Mouse (Mus musculus): ENCODE results near the gene Atrnl1.
"Not testable (repeated sequence)": the region's sequence is repeated elsewhere in the genome, so short reads cannot be mapped to it uniquely, and the experiment has no call there.

Atrnl1 gene

DNA sequence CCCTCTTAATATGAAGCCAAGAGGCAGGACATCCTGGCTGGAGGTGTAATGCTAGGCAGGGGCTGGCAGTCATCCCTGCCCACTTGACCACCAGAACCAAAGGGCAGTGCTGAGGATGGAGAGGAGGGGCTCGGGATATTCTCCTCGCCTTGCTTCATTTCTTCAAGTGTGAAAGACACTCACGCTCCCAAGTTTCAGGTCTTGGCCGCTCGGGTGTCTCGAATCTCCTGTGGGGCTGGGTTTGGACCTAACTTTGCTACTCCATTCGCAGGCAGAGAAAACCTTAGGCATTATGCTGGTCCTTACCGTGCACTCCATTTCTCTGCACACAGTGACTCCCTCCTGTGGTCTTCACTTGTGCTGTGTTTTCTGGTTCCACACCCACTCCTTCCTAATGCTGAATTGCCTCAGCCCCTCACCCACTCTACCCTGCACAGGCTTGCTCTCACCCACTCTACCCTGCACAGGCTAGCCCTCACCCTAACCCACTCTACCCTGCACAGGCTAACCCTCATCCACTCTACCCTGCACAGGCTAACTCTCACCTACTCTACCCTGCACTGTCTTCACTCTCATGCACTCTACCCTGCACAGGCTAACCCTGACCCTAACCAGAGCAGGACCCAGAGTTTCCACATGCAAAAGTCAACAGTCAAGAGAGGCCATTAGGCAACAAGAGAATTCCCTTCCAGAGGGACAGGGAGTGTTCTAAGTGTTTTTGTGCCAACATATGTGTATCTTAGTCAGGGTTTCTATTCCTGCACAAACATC is 410.9 kb downstream of the Atrnl1 start:
- DNase-seq (ENCODE audit: low spot score in 2 of 2), result no peak

GRCm38 (mm10) chr19:58023216-58023825 is 412.5 kb downstream of the Atrnl1 start:
- DNase-seq (ENCODE audit: low spot score in 2 of 2), result no peak

- DNase-seq (ENCODE audit: low spot score in 2 of 2), result no peak
These were observed 414.2 kb downstream of the Atrnl1 start for GRCm38 (mm10) chr19:58025053-58025452.

DNA sequence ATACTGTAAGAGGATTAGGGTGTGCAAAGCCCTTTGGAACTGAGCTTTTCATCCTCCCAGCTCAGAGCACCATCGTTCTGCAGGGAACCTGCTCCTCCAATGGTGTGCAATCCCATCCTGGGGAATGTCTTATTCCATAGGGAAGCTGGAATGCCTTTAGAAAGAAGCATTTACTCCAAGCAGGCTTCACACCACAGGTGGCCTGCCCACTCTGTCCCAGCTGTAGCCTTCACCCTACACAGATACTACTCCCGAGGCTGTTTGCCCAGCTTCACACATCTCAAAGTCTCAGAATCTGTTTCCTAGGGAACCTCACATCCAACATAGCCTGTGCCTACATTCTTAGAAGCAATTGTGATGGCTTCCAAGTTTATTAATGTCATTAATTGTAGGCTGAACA is 418.8 kb downstream of the Atrnl1 start:
- peak; percentile 43 to 51 for DNase-seq (ENCODE audit: low spot score in 2 of 2)

DNA sequence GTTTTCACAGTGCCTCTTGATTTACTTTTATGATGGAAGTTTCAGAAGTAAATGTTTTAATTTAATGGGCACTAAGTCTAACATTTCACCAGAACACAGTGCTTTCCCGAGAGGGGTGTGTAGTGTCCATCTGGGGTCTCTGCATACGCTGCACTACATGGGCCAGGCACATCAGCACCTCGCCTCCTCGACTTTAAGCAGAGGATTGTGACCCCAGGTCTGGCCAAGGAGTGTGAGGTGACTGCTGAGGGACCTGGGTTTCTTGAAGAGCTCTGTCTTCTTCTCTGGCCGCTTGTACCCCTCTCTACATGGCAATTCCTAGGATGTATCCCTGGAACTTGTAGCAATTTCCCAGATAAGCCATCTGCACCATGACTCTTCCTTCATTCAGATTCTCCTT is 422.4 kb downstream of the Atrnl1 start:
- DNase-seq (ENCODE audit: low spot score in 2 of 2), result no peak

DNA sequence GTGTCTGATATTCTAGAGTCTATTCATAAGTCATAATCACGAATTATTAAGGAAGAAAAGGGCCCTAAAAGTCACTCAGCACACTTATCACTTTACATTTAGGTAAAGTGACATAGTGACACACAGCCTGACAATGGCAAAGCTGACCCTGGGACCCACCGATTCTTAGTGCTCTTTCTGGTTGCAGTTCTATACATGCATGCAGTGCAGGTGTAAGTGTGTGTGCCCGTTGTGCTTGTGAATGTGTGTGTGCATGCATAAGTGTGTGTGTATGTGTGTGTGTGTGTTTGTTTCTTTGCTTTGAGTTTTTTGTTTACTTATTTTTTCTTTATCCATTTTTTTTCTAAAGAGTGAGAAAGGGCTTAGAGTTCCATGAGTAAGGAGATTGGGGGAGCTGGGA is 425.3 kb downstream of the Atrnl1 start:
- no peak for DNase-seq (ENCODE audit: low spot score in 2 of 2)

- DNase-seq (ENCODE audit: low spot score in 2 of 2), result no peak
These were observed 432.3 kb downstream of the Atrnl1 start for GRCm38 (mm10) chr19:58043120-58043519.

- DNase-seq (ENCODE audit: low spot score in 2 of 2), result no peak
These were observed 432.7 kb downstream of the Atrnl1 start for GRCm38 (mm10) chr19:58043550-58043949.

DNA sequence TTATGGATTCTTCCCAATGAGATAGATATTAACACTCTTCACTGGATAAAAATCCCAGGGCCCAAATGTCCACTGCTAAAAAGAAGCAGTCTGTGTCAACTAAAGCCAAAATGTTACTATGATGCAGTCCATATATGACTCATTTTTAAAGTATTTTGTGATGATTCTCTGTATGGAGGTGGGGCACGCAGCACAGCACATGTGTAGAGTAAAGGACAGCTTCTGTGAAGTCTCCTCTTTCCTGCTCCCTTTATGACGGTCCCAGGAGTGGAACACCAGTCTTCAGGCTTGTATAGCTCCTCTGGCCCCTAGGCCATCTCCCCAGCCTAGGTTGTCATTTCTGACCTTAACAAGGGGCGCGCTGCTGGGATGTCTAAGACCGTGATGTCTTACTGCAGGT is 434.0 kb downstream of the Atrnl1 start:
- DNase-seq (ENCODE audit: low spot score in 2 of 2), result no peak

DNA sequence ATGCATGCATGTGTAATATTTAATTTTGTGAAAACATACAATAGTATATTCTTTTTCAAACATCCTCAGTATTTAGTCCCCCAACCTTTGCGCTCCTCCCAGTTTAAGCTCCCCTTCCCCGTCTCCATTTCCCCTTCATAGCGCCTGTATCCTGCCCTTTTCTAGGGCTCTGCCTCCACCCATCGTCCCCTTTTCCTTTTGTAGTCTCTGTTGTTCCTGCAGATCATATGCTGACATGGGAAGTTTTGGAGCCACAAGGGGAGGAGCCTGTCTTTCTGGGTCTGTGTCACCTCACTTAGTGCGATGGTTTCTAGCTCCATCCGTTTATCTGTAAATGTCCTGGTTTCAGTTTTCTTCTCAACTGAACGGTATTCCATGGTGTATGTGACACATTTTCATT is 435.8 kb downstream of the Atrnl1 start:
- no peak for DNase-seq (ENCODE audit: low spot score in 2 of 2)

DNA sequence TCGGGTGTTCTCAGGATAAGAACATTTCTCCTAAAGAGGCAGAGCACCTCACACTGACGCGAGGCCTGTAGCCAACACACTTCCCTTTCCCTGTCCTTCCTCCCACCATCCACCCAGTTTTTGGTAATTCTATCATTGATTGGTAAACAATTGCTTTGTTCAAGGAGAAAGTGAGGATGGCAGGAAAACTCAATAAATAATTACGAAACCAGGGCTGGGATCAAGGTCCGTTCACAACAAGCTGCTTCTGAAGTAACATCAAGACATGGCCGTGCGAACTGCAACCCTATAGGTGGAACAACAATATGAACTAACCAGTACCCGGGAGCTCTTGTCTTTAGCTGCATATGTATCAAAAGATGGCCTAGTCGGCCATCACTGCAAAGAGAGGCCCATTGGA is 439.6 kb downstream of the Atrnl1 start:
- not testable (repeated sequence) for DNase-seq (ENCODE audit: low spot score in 2 of 2)

- no peak for DNase-seq (ENCODE audit: low spot score in 2 of 2)
These were observed 440.2 kb downstream of the Atrnl1 start for GRCm38 (mm10) chr19:58050986-58051385.

DNA sequence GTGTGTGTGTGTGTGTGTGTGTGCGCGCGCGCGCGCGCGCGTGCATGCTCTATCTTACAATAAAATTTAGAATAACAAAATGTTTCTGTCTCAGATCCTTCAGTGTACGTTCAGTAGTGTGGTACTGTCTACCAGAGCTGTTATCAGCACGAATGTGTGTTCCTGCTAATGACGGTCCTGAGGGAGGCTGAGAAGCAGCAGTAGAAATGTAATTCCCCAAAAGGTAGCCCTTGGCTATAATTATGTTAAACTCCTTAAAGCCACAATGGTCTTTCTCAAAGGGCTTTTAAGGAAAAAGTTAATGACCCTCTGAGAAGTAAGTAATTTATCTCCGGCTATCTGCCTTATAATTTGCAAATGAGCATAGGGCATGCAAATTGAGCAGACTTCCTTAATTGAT is 441.1 kb downstream of the Atrnl1 start:
- DNase-seq (ENCODE audit: low spot score in 2 of 2), result no peak

DNA sequence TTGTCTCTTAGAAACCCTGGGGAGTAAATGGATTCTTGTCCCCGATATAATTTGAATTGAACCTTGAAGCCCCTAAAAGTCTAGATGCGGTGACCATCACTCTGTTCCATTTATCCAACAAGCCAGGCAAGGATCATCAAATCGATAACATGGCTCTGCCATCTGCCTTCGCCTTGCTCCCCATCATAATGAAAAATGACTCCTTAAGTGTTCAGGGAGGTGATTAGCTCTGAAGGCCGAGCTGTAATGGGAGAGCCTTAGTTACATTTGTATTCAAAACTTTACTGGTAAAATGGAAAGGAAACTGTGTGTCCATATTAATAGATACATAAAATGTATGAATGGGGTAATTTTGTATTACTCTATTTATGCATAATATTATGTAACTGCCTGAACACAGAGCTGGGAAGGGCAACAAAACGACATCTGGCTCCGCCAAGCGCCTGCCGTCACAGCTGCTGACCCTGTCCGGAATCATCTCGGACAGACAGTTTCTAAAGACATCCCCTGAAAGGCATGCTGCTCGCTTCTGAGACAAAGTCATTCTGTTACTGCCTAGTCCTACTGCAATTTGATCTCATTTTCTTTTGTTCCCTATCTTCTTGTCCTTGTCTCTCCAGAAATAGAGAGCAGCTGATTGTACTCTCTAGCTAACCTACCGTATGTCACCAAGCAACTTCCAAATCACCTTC is 441.8 kb downstream of the Atrnl1 start:
- no peak for DNase-seq (ENCODE audit: low spot score in 2 of 2)

GRCm38 (mm10) chr19:58059719-58060118 is 448.9 kb downstream of the Atrnl1 start:
- DNase-seq (ENCODE audit: low spot score in 2 of 2), result no peak

GRCm38 (mm10) chr19:58060199-58060853 is 449.5 kb downstream of the Atrnl1 start:
- no peak for DNase-seq (ENCODE audit: low spot score in 2 of 2)

GRCm38 (mm10) chr19:58060854-58061358 is 450.1 kb downstream of the Atrnl1 start:
- DNase-seq (ENCODE audit: low spot score in 2 of 2), result no peak

- DNase-seq (ENCODE audit: low spot score in 2 of 2), result no peak
These were observed 451.1 kb downstream of the Atrnl1 start for GRCm38 (mm10) chr19:58061933-58062332.

- no peak for DNase-seq (ENCODE audit: low spot score in 2 of 2)
These were observed 452.7 kb downstream of the Atrnl1 start for GRCm38 (mm10) chr19:58063541-58063940.

- DNase-seq (ENCODE audit: low spot score in 2 of 2), result no peak
These were observed 453.5 kb downstream of the Atrnl1 start for GRCm38 (mm10) chr19:58064116-58065000.

- DNase-seq (ENCODE audit: low spot score in 2 of 2), result no peak
These were observed 454.1 kb downstream of the Atrnl1 start for GRCm38 (mm10) chr19:58065001-58065314.

All from frontal cortex, postnatal 10 days (tissue).